Mouse (Mus musculus) limb, embryonic 15.5 days (tissue): ENCODE measurements at regions not wholly inside any gene's neighbourhood (a gene's known extent, or its start where the extent isn't known, plus 50 kb on each side); places are given as distances from the start of the nearest gene placed in this dataset.

Experiments used
- ATAC-seq: fragments of 200-750 bp; cut with Nextera tagmentation; 2 replicates; pipeline ENCODE4 v1.8.0; 2017; ENCODE audit warnings: low read depth, moderate TSS enrichment; ENCODE audit not compliant: insufficient number of reproducible peaks, low FRiP score, low TSS enrichment
- H3K27ac ChIP-seq: fragments of 300-500 bp; sonication (generic); 2 replicates; pipeline ENCODE4 v1.5.1; 2015; ENCODE audit warnings: moderate library complexity, mild to moderate bottlenecking, inconsistent platforms
- H3K27me3 ChIP-seq: fragments of 300-500 bp; sonication (generic); 2 replicates; pipeline ENCODE4 v1.6.1; 2015; ENCODE audit warnings: inconsistent platforms
- H3K36me3 ChIP-seq: fragments of 300-500 bp; sonication (generic); 2 replicates; pipeline ENCODE4 v1.6.1; 2015; ENCODE audit warnings: inconsistent platforms
- H3K4me1 ChIP-seq: fragments of 300-500 bp; sonication (generic); 2 replicates; pipeline ENCODE4 v1.6.1; 2015; ENCODE audit warnings: inconsistent platforms
- H3K4me2 ChIP-seq: fragments of 300-500 bp; sonication (generic); 2 replicates; pipeline ENCODE4 v1.6.1; 2015; ENCODE audit warnings: mild to moderate bottlenecking, inconsistent platforms
- H3K4me3 ChIP-seq: fragments of 300-500 bp; sonication (generic); 2 replicates; pipeline ENCODE4 v1.5.1; 2015; ENCODE audit warnings: mild to moderate bottlenecking, inconsistent platforms
- H3K9ac ChIP-seq: fragments of 300-500 bp; sonication (generic); 2 replicates; pipeline ENCODE4 v1.6.1; 2015; ENCODE audit warnings: inconsistent platforms
- H3K9me3 ChIP-seq: fragments of 300-500 bp; sonication (generic); 2 replicates; pipeline ENCODE4 v1.6.1; 2016; ENCODE audit warnings: inconsistent platforms
- WGBS: fragments of 180-500 bp; shearing (Covaris S2); methylation state at CpG from one replicate; pipeline ENCODE4 v1.1.7; 2015; 5-methylcytosine and 5-hydroxymethylcytosine counted together

- no peak overlapping the region for H3K4me3 ChIP-seq
- WGBS = 80% methylated on average over 3 of the region's 3 CpGs
- H3K4me2 ChIP-seq = no peak overlapping the region
- H3K9me3 ChIP-seq = no peaks in the 10 kb centered on the region
- H3K4me1 ChIP-seq = no peaks in the 10 kb centered on the region
- H3K36me3 ChIP-seq = no peaks in the 10 kb centered on the region
- H3K27ac ChIP-seq = no peak overlapping the region
- ATAC-seq = no peak
- H3K27me3 ChIP-seq = no peaks in the 10 kb centered on the region
- no peak overlapping the region for H3K9ac ChIP-seq
Measured at GRCm38 (mm10) chr7:74974448-74974847, 334.6 kb downstream of the Sv2b start.

GRCm38 (mm10) chr7:74944421-74945098 is 364.5 kb downstream of the Sv2b start:
- H3K27ac ChIP-seq = no peak overlapping the region
- no peak overlapping the region for H3K9ac ChIP-seq
- H3K36me3 ChIP-seq = no peaks in the 10 kb centered on the region
- no peak overlapping the region for H3K4me2 ChIP-seq
- ATAC-seq = no peak
- no peaks in the 10 kb centered on the region for H3K9me3 ChIP-seq
- 60% methylated on average over 5 of the region's 5 CpGs for WGBS
- no peaks in the 10 kb centered on the region for H3K4me1 ChIP-seq
- no peaks in the 10 kb centered on the region for H3K27me3 ChIP-seq
- no peak overlapping the region for H3K4me3 ChIP-seq

GRCm38 (mm10) chr7:74942917-74943316 is 366.1 kb downstream of the Sv2b start:
- Histone ChIP-seq H3K9ac (no peak overlapping the region), H3K4me3 (no peak overlapping the region), H3K4me2 (no peak overlapping the region), H3K27ac (no peak overlapping the region), H3K36me3 (no peaks in the 10 kb centered on the region), H3K27me3 (no peaks in the 10 kb centered on the region), H3K4me1 (no peaks in the 10 kb centered on the region), H3K9me3 (no peaks in the 10 kb centered on the region)
- 72% methylated on average over 4 of the region's 4 CpGs for WGBS
- no peak for ATAC-seq

- H3K4me2 ChIP-seq = no peak overlapping the region
- no peaks in the 10 kb centered on the region for H3K27me3 ChIP-seq
- no peak overlapping the region for H3K27ac ChIP-seq
- 65% methylated on average over 3 of the region's 3 CpGs for WGBS
- no peak overlapping the region for H3K9ac ChIP-seq
- H3K4me3 ChIP-seq = no peak overlapping the region
- no peak for ATAC-seq
- H3K9me3 ChIP-seq = no peaks in the 10 kb centered on the region
- H3K36me3 ChIP-seq = no peaks in the 10 kb centered on the region
- no peaks in the 10 kb centered on the region for H3K4me1 ChIP-seq
Measured at GRCm38 (mm10) chr7:74942146-74942545, 366.9 kb downstream of the Sv2b start.

- ATAC-seq = no peak
- no peaks in the 10 kb centered on the region for H3K36me3 ChIP-seq
- 66% methylated on average over 8 of the region's 8 CpGs for WGBS
- H3K9ac ChIP-seq = no peak overlapping the region
- H3K4me3 ChIP-seq = no peak overlapping the region
- no peaks in the 10 kb centered on the region for H3K9me3 ChIP-seq
- H3K4me2 ChIP-seq = no peak overlapping the region
- H3K4me1 ChIP-seq = no peaks in the 10 kb centered on the region
- no peaks in the 10 kb centered on the region for H3K27me3 ChIP-seq
- H3K27ac ChIP-seq = no peak overlapping the region
Measured at GRCm38 (mm10) chr7:74929142-74929829, 374.7 kb upstream of the Slco3a1 start.

- Histone ChIP-seq H3K9me3 (no peaks in the 10 kb centered on the region), H3K4me2 (no peak overlapping the region), H3K36me3 (no peaks in the 10 kb centered on the region), H3K4me3 (no peak overlapping the region), H3K9ac (no peak overlapping the region), H3K27ac (no peak overlapping the region), H3K27me3 (no peaks in the 10 kb centered on the region), H3K4me1 (no peaks in the 10 kb centered on the region)
- 67% methylated on average over 6 of the region's 6 CpGs for WGBS
- no peak for ATAC-seq
Measured at GRCm38 (mm10) chr7:74928226-74928927, 373.8 kb upstream of the Slco3a1 start.

GRCm38 (mm10) chr7:74926729-74927128 is 372.1 kb upstream of the Slco3a1 start:
- Histone ChIP-seq H3K4me3 (no peak overlapping the region), H3K27ac (no peak overlapping the region), H3K36me3 (no peaks in the 10 kb centered on the region), H3K9me3 (no peaks in the 10 kb centered on the region), H3K4me1 (no peaks in the 10 kb centered on the region), H3K9ac (no peak overlapping the region), H3K27me3 (no peaks in the 10 kb centered on the region), H3K4me2 (no peak overlapping the region)
- ATAC-seq = no peak
- WGBS = 39% methylated on average over 2 of the region's 2 CpGs

- H3K9ac ChIP-seq = no peak overlapping the region
- no peak overlapping the region for H3K4me2 ChIP-seq
- 76% methylated on average over 1 of the region's 1 CpGs for WGBS
- H3K27ac ChIP-seq = no peak overlapping the region
- no peaks in the 10 kb centered on the region for H3K27me3 ChIP-seq
- H3K4me3 ChIP-seq = no peak overlapping the region
- H3K4me1 ChIP-seq = no peaks in the 10 kb centered on the region
- H3K36me3 ChIP-seq = no peaks in the 10 kb centered on the region
- no peaks in the 10 kb centered on the region for H3K9me3 ChIP-seq
- ATAC-seq = no peak
Measured at GRCm38 (mm10) chr7:74924156-74924555, 369.6 kb upstream of the Slco3a1 start.

- no peak overlapping the region for H3K27ac ChIP-seq
- no peak overlapping the region for H3K9ac ChIP-seq
- H3K36me3 ChIP-seq = no peaks in the 10 kb centered on the region
- H3K27me3 ChIP-seq = no peaks in the 10 kb centered on the region
- 40% methylated on average over 3 of the region's 3 CpGs for WGBS
- no peaks in the 10 kb centered on the region for H3K4me1 ChIP-seq
- no peak overlapping the region for H3K4me2 ChIP-seq
- no peak for ATAC-seq
- H3K9me3 ChIP-seq = no peaks in the 10 kb centered on the region
- no peak overlapping the region for H3K4me3 ChIP-seq
Measured at GRCm38 (mm10) chr7:74908311-74908962, 353.9 kb upstream of the Slco3a1 start.

- Histone ChIP-seq H3K27ac (no peak overlapping the region), H3K27me3 (no peaks in the 10 kb centered on the region), H3K4me3 (no peak overlapping the region), H3K4me2 (no peak overlapping the region), H3K4me1 (no peaks in the 10 kb centered on the region), H3K9me3 (no peaks in the 10 kb centered on the region), H3K9ac (no peak overlapping the region), H3K36me3 (no peaks in the 10 kb centered on the region)
- 28% methylated on average over 1 of the region's 1 CpGs for WGBS
- no peak for ATAC-seq
Measured at GRCm38 (mm10) chr7:74907391-74907790, 352.8 kb upstream of the Slco3a1 start.

GRCm38 (mm10) chr7:74877466-74877865 is 322.9 kb upstream of the Slco3a1 start:
- ATAC-seq = no peak
- Histone ChIP-seq H3K9ac (no peak overlapping the region), H3K9me3 (no peaks in the 10 kb centered on the region), H3K27ac (no peak overlapping the region), H3K4me3 (no peak overlapping the region), H3K27me3 (no peaks in the 10 kb centered on the region), H3K4me2 (no peak overlapping the region), H3K4me1 (no peaks in the 10 kb centered on the region), H3K36me3 (no peaks in the 10 kb centered on the region)
- WGBS = 67% methylated on average over 3 of the region's 3 CpGs

GRCm38 (mm10) chr7:74876667-74877066 is 322.1 kb upstream of the Slco3a1 start:
- H3K4me1 ChIP-seq = no peaks in the 10 kb centered on the region
- no peak overlapping the region for H3K4me2 ChIP-seq
- 53% methylated on average over 4 of the region's 4 CpGs for WGBS
- ATAC-seq = no peak
- no peaks in the 10 kb centered on the region for H3K27me3 ChIP-seq
- H3K9me3 ChIP-seq = no peaks in the 10 kb centered on the region
- H3K4me3 ChIP-seq = no peak overlapping the region
- no peak overlapping the region for H3K27ac ChIP-seq
- no peaks in the 10 kb centered on the region for H3K36me3 ChIP-seq
- no peak overlapping the region for H3K9ac ChIP-seq
